Mouse (Mus musculus) right cerebral cortex, postnatal 10 days (tissue): Measurements from ENCODE around the gene Gm49369.
A peak's percentile ranks its signal among the peaks of the same experiment; 100 is the strongest.

Experiments used
- DNase-seq, 2 experiments: peaks; one replicate each; pipeline ENCODE4 v3.0.0; 2021; ENCODE audit warnings: low spot score in 2 of 2

Gene Gm49369

GRCm38 (mm10) chr7:142394261-142395190, 12.1 kb upstream of the Gm49369 start:
- no peak for DNase-seq

- no peak for DNase-seq
Observed at GRCm38 (mm10) chr7:142393191-142393590, 10.7 kb upstream of the Gm49369 start.

- no peak for DNase-seq
Observed at GRCm38 (mm10) chr7:142391609-142392008, 9.1 kb upstream of the Gm49369 start.

- peak in 1 of 2 experiments; percentile 14 for DNase-seq
Observed at GRCm38 (mm10) chr7:142391108-142391507, 8.6 kb upstream of the Gm49369 start.

- DNase-seq = peak in 1 of 2 experiments; percentile 24
Observed at GRCm38 (mm10) chr7:142389961-142390650, 7.6 kb upstream of the Gm49369 start.

- DNase-seq = no peak
Observed at GRCm38 (mm10) chr7:142388740-142389139, 6.3 kb upstream of the Gm49369 start.

- DNase-seq = no peak
Observed at GRCm38 (mm10) chr7:142388198-142388597, 5.7 kb upstream of the Gm49369 start.

GRCm38 (mm10) chr7:142387419-142388148, 5.1 kb upstream of the Gm49369 start, which contains the start of gene Ctsd:
Gene Ctsd (minus strand): TSS chr7:142388038.
- DNase-seq = peak; percentile 98 to 99

- DNase-seq = no peak
Observed at GRCm38 (mm10) chr7:142386621-142387201, 4.2 kb upstream of the Gm49369 start.

- no peak for DNase-seq
Observed at GRCm38 (mm10) chr7:142385742-142386403, 3.4 kb upstream of the Gm49369 start.

GRCm38 (mm10) chr7:142384306-142384705, 1.8 kb upstream of the Gm49369 start:
- DNase-seq = no peak

GRCm38 (mm10) chr7:142381175-142381574, 1.3 kb downstream of the Gm49369 start:
- no peak for DNase-seq

GRCm38 (mm10) chr7:142379186-142379585, 3.3 kb downstream of the Gm49369 start:
- no peak for DNase-seq

GRCm38 (mm10) chr7:142377233-142377925, 5.1 kb downstream of the Gm49369 start:
- DNase-seq = no peak

- no peak for DNase-seq
Observed at GRCm38 (mm10) chr7:142376096-142376495, 6.4 kb downstream of the Gm49369 start.

- peak; percentile 57 to 66 for DNase-seq
Observed at GRCm38 (mm10) chr7:142375261-142375724, 7.2 kb downstream of the Gm49369 start.

GRCm38 (mm10) chr7:142374413-142375015, 8.0 kb downstream of the Gm49369 start:
- no peak for DNase-seq

GRCm38 (mm10) chr7:142373641-142374412, 8.6 kb downstream of the Gm49369 start, which contains the start of gene Ifitm10:
Gene Ifitm10 (minus strand): TSS chr7:142373753.
- peak; percentile 54 to 57 for DNase-seq

GRCm38 (mm10) chr7:142373039-142373438, 9.4 kb downstream of the Gm49369 start:
- no peak for DNase-seq
